Mouse (Mus musculus) midbrain, embryonic 16.5 days (tissue): ENCODE data around the gene Odf3. TPM values are rescaled to one million over a fixed set of nuclear protein-coding genes. Genes with fewer than 3 reads are reported as not detected.

Experiments used
- ATAC-seq: fragments of 200-750 bp; cut with Nextera tagmentation; 2 replicates; pipeline ENCODE4 v1.8.0; 2017; ENCODE audit warnings: moderate TSS enrichment
- H3K27ac ChIP-seq: fragments of 300-500 bp; sonication (generic); 2 replicates; pipeline ENCODE4 v1.5.1; 2014; ENCODE audit warnings: mild to moderate bottlenecking, low read length, mixed read lengths
- H3K27me3 ChIP-seq: fragments of 300-500 bp; sonication (generic); 2 replicates; pipeline ENCODE4 v1.6.1; 2014; ENCODE audit warnings: low read depth, low read length, mixed read lengths; ENCODE audit not compliant: control insufficient read depth, insufficient read depth
- H3K36me3 ChIP-seq: fragments of 300-500 bp; sonication (generic); 2 replicates; pipeline ENCODE4 v1.6.1; 2014; ENCODE audit warnings: mild to moderate bottlenecking, low read length, moderate library complexity, mixed read lengths; ENCODE audit not compliant: control insufficient read depth, insufficient read depth
- H3K4me1 ChIP-seq: fragments of 300-500 bp; sonication (generic); 2 replicates; pipeline ENCODE4 v1.6.1; 2014; ENCODE audit warnings: mild to moderate bottlenecking, low read length, mixed read lengths; ENCODE audit not compliant: control insufficient read depth, insufficient read depth
- H3K4me2 ChIP-seq: fragments of 300-500 bp; sonication (generic); 2 replicates; pipeline ENCODE4 v1.6.1; 2014; ENCODE audit warnings: mild to moderate bottlenecking, low read length, mixed read lengths
- H3K4me3 ChIP-seq: fragments of 300-500 bp; sonication (generic); 2 replicates; pipeline ENCODE4 v1.5.1; 2014; ENCODE audit warnings: low read depth, mild to moderate bottlenecking, low read length, moderate library complexity, mixed read lengths
- H3K9ac ChIP-seq: fragments of 300-500 bp; sonication (generic); 2 replicates; pipeline ENCODE4 v1.6.1; 2014; ENCODE audit warnings: low read depth, low read length, mixed read lengths
- H3K9me3 ChIP-seq: fragments of 300-500 bp; sonication (generic); replicated peaks from 2 replicates; pipeline ENCODE4 v1.6.1; 2014; ENCODE audit warnings: mild to moderate bottlenecking, low read length, mixed read lengths; ENCODE audit not compliant: control insufficient read depth, poor library complexity, severe bottlenecking
- WGBS: fragments of 180-500 bp; shearing (Covaris S2); extraction: QIAGEN DNeasy Blood & Tissue Kit; methylation state at CpG from one replicate; pipeline ENCODE4 v1.1.7; 2014; 5-methylcytosine and 5-hydroxymethylcytosine counted together
- polyA plus RNA-seq: library from polyadenylated mRNA; unstranded; fragments of >200 nt; fragmentation: Nextera tagmentation; extraction: Ambion mirVana; gene quantifications from 2 replicates; pipeline ENCODE4 v1.2.1, GENCODE M21; 2015

Gene Odf3
- polyA plus RNA-seq, 1 experiment from 2014 or later = not detected

GRCm38 (mm10) chr7:140894031-140894430 is 46.4 kb downstream of the Odf3 start:
- 89% methylated on average over 7 of the region's 7 CpGs for WGBS
- no peak for ATAC-seq
- no peaks in the 10 kb centered on the region for H3K4me1 ChIP-seq
- no peak overlapping the region for H3K27ac ChIP-seq
- no peak overlapping the region for H3K9ac ChIP-seq
- no peak overlapping the region for H3K4me3 ChIP-seq
- no peaks in the 10 kb centered on the region for H3K9me3 ChIP-seq
- no peaks in the 10 kb centered on the region for H3K27me3 ChIP-seq
- H3K4me2 ChIP-seq = no peak overlapping the region
- peaks cover 42% of the 10 kb centered on the region for H3K36me3 ChIP-seq

GRCm38 (mm10) chr7:140894611-140895010 is 47.0 kb downstream of the Odf3 start:
- no peak overlapping the region for H3K4me3 ChIP-seq
- no peak overlapping the region for H3K27ac ChIP-seq
- WGBS = 94% methylated on average over 3 of the region's 3 CpGs
- H3K4me1 ChIP-seq = no peaks in the 10 kb centered on the region
- no peak overlapping the region for H3K4me2 ChIP-seq
- H3K36me3 ChIP-seq = peaks cover 43% of the 10 kb centered on the region
- no peaks in the 10 kb centered on the region for H3K27me3 ChIP-seq
- H3K9ac ChIP-seq = no peak overlapping the region
- no peaks in the 10 kb centered on the region for H3K9me3 ChIP-seq
- ATAC-seq = no peak

- H3K9me3 ChIP-seq = no peaks in the 10 kb centered on the region
- H3K4me2 ChIP-seq = no peak overlapping the region
- H3K27me3 ChIP-seq = no peaks in the 10 kb centered on the region
- no peak overlapping the region for H3K27ac ChIP-seq
- H3K4me3 ChIP-seq = no peak overlapping the region
- no peak overlapping the region for H3K9ac ChIP-seq
- H3K36me3 ChIP-seq = peaks cover 30% of the 10 kb centered on the region
- ATAC-seq = no peak
- whole genome bisulfite sequencing = 92% methylated on average over 7 of the region's 7 CpGs
- H3K4me1 ChIP-seq = no peaks in the 10 kb centered on the region
Measured at GRCm38 (mm10) chr7:140897863-140898262, 50.3 kb downstream of the Odf3 start.

DNA sequence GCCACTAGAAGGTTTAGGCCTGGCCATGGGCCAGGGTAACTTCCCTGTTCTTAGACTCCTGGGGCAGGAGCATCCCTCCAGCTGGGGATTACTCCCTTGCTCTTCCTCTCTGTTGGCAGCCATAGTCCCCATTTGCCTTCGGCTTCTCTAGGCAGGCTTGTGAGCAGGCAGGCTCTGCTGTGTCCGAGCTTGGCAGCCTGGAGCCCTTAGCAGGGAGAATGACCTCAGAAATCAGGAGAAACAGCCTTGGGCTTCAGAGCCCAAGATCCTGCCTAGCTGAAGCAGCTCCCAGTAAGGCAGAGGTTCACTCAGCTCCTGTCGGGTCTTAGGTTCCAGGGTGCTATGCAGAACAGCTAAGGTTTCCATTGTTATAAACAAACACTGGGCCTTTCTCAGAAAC is 51.5 kb downstream of the Odf3 start:
- no peak overlapping the region for H3K4me2 ChIP-seq
- no peak for ATAC-seq
- peaks cover 30% of the 10 kb centered on the region for H3K36me3 ChIP-seq
- no peaks in the 10 kb centered on the region for H3K9me3 ChIP-seq
- WGBS = 83% methylated on average over 3 of the region's 3 CpGs
- no peak overlapping the region for H3K9ac ChIP-seq
- no peaks in the 10 kb centered on the region for H3K4me1 ChIP-seq
- no peak overlapping the region for H3K4me3 ChIP-seq
- H3K27me3 ChIP-seq = no peaks in the 10 kb centered on the region
- H3K27ac ChIP-seq = no peak overlapping the region

DNA sequence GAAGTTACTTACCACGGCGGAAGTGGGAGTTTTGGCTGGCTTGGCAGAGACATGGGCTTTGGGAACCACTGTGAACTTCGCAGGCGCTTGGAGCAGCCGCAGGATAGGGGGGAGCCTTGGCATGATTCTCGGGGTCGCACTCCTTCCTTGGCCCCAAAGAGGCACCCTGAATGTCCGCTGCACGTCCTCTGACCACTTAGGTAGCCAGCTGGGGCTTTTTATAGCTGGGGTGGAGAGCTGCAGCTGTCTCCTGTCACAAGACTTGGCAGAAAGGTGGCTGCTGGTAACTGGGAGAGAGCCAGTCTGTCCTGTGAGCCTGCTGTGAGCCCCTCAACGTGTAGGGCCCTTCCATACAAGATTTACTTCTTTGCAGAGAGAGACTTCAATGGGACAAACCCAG is 52.6 kb downstream of the Odf3 start, which contains the start of gene Cox8b:
Cox8b (minus strand) TSS at position 227 of the 400 bp plus-strand sequence.
- Histone ChIP-seq H3K4me1 (no peaks in the 10 kb centered on the region), H3K27me3 (no peaks in the 10 kb centered on the region), H3K9ac (no peak within 1 kb of the TSS), H3K27ac (no peak within 1 kb of the TSS), H3K4me3 (no peak within 1 kb of the TSS), H3K36me3 (peaks cover 27% of the 10 kb centered on the region), H3K9me3 (no peaks in the 10 kb centered on the region), H3K4me2 (no peak within 1 kb of the TSS)
- WGBS = 82% methylated on average over 10 of the region's 10 CpGs
- ATAC-seq = no peak

Other genes with a start within 250 kb of the Odf3 start
- gene Olfr46, start 246.5 kb upstream of the Odf3 start, polyA plus RNA-seq = 0.03 TPM in 1 of 2 replicates, not detected in the other
- not detected in 2 replicates for gene Olfr61, start 218.8 kb upstream of the Odf3 start, polyA plus RNA-seq
- not detected in 2 replicates for gene Olfr53, start 201.4 kb upstream of the Odf3 start, polyA plus RNA-seq
- gene Olfr539, start 187.9 kb upstream of the Odf3 start, polyA plus RNA-seq = 0.03 TPM in 1 of 2 replicates, not detected in the other
- not detected in 2 replicates for gene Olfr45, start 165.9 kb upstream of the Odf3 start, polyA plus RNA-seq
- gene Olfr541, start 150.5 kb upstream of the Odf3 start, polyA plus RNA-seq = not detected in 2 replicates
- gene Cyp2e1, start 84.1 kb upstream of the Odf3 start, polyA plus RNA-seq = not detected in 2 replicates
- gene Syce1, start 60.0 kb upstream of the Odf3 start, polyA plus RNA-seq = 0.34 and 0.36 TPM in 2 replicates
- gene Zfp941, start 25.6 kb upstream of the Odf3 start, polyA plus RNA-seq = 37.0 and 38.4 TPM in 2 replicates
- not detected in 2 replicates for gene Urah, start 12.8 kb upstream of the Odf3 start, polyA plus RNA-seq
- gene Scgb1c1, start 2.3 kb upstream of the Odf3 start, polyA plus RNA-seq = not detected in 2 replicates
- gene Gm45785, start 8.5 kb downstream of the Odf3 start, polyA plus RNA-seq = 0.39 TPM in 1 of 2 replicates, not detected in the other
- gene Ric8a, start 9.2 kb downstream of the Odf3 start, polyA plus RNA-seq = 107 TPM in 2 replicates
- 33.3 and 40.0 TPM in 2 replicates for gene Bet1l, start 9.8 kb downstream of the Odf3 start, polyA plus RNA-seq
- 260 and 268 TPM in 2 replicates for gene Psmd13, start 34.2 kb downstream of the Odf3 start, polyA plus RNA-seq
- gene Sirt3, start 34.5 kb downstream of the Odf3 start, polyA plus RNA-seq = 49.1 and 58.2 TPM in 2 replicates
- gene Cox8b, start 52.6 kb downstream of the Odf3 start, polyA plus RNA-seq = not detected in 2 replicates
- gene Nlrp6, start 73.1 kb downstream of the Odf3 start, polyA plus RNA-seq = 0.58 and 0.81 TPM in 2 replicates
- gene Pgghg, start 93.6 kb downstream of the Odf3 start, polyA plus RNA-seq = 5.4 and 6.3 TPM in 2 replicates
- 0.29 and 1.3 TPM in 2 replicates for gene Ifitm5, start 102.5 kb downstream of the Odf3 start, polyA plus RNA-seq
- not detected in 2 replicates for gene Gm45717, start 108.1 kb downstream of the Odf3 start, polyA plus RNA-seq
- gene Ifitm2, start 108.2 kb downstream of the Odf3 start, polyA plus RNA-seq = 118 and 129 TPM in 2 replicates
- gene Ifitm1, start 119.4 kb downstream of the Odf3 start, polyA plus RNA-seq = 9.0 and 11.1 TPM in 2 replicates
- gene Ifitm3, start 163.0 kb downstream of the Odf3 start, polyA plus RNA-seq = 28.2 and 37.3 TPM in 2 replicates
- gene Ifitm6, start 170.1 kb downstream of the Odf3 start, polyA plus RNA-seq = 0.69 and 0.91 TPM in 2 replicates
- not detected in 2 replicates for gene Gm17387, start 181.3 kb downstream of the Odf3 start, polyA plus RNA-seq
- 59.5 and 65.7 TPM in 2 replicates for gene B4galnt4, start 213.3 kb downstream of the Odf3 start, polyA plus RNA-seq
- 0.06 TPM in 1 of 2 replicates, not detected in the other for gene Pkp3, start 230.4 kb downstream of the Odf3 start, polyA plus RNA-seq